Mouse (Mus musculus): Measurements from ENCODE around the gene Thsd7b.
"Not testable (repeated sequence)": the region's sequence is repeated elsewhere in the genome, so short reads cannot be mapped to it uniquely, and the experiment has no call there.

Thsd7b gene

GRCm38 (mm10) chr1:130085910-130086309, 812.8 kb downstream of the Thsd7b start:
- no peak for DNase-seq (ENCODE audit: low read depth, low spot score)

GRCm38 (mm10) chr1:130099227-130099626, 826.1 kb downstream of the Thsd7b start:
- DNase-seq (ENCODE audit: low read depth, low spot score), result no peak

- DNase-seq (ENCODE audit: low read depth, low spot score), result no peak
Measured at GRCm38 (mm10) chr1:130112580-130113314, 839.6 kb downstream of the Thsd7b start.

GRCm38 (mm10) chr1:130113549-130113948, 840.4 kb downstream of the Thsd7b start:
- no peak for DNase-seq (ENCODE audit: low read depth, low spot score)

- DNase-seq (ENCODE audit: low read depth, low spot score), result no peak
Measured at GRCm38 (mm10) chr1:130130901-130131300, 857.8 kb downstream of the Thsd7b start.

GRCm38 (mm10) chr1:130166187-130166586, 893.1 kb downstream of the Thsd7b start:
- DNase-seq (ENCODE audit: low read depth, low spot score), result no peak

GRCm38 (mm10) chr1:130167260-130167659, 894.2 kb downstream of the Thsd7b start:
- DNase-seq (ENCODE audit: low read depth, low spot score), result no peak

- no peak for DNase-seq (ENCODE audit: low read depth, low spot score)
Measured at GRCm38 (mm10) chr1:130169875-130170274, 896.8 kb downstream of the Thsd7b start.

- no peak for DNase-seq (ENCODE audit: low read depth, low spot score)
Measured at GRCm38 (mm10) chr1:130170290-130170689, 897.2 kb downstream of the Thsd7b start.

GRCm38 (mm10) chr1:130186836-130187235, 913.7 kb downstream of the Thsd7b start:
- DNase-seq (ENCODE audit: low read depth, low spot score), result not testable (repeated sequence)

- DNase-seq (ENCODE audit: low read depth, low spot score), result peak; percentile 26
Measured at GRCm38 (mm10) chr1:130192190-130193028, 919.3 kb downstream of the Thsd7b start.

GRCm38 (mm10) chr1:130217404-130217803, 944.3 kb downstream of the Thsd7b start:
- peak; percentile 8 for DNase-seq (ENCODE audit: low read depth, low spot score)

- no peak for DNase-seq (ENCODE audit: low read depth, low spot score)
Measured at GRCm38 (mm10) chr1:130222904-130223303, 949.8 kb downstream of the Thsd7b start.

- DNase-seq (ENCODE audit: low read depth, low spot score), result no peak
Measured at GRCm38 (mm10) chr1:130245563-130245962, 972.5 kb downstream of the Thsd7b start.

GRCm38 (mm10) chr1:130246264-130246663, 973.2 kb downstream of the Thsd7b start:
- not testable (repeated sequence) for DNase-seq (ENCODE audit: low read depth, low spot score)

- DNase-seq (ENCODE audit: low read depth, low spot score), result not testable (repeated sequence)
Measured at GRCm38 (mm10) chr1:130246930-130247329, 973.8 kb downstream of the Thsd7b start.

GRCm38 (mm10) chr1:130262046-130262445, 988.9 kb downstream of the Thsd7b start:
- no peak for DNase-seq (ENCODE audit: low read depth, low spot score)
